Mouse (Mus musculus): Measurements from ENCODE around the gene Pcp2.
"Not testable (repeated sequence)": the region's sequence is repeated elsewhere in the genome, so short reads cannot be mapped to it uniquely, and the experiment has no call there.

Pcp2 gene

DNA sequence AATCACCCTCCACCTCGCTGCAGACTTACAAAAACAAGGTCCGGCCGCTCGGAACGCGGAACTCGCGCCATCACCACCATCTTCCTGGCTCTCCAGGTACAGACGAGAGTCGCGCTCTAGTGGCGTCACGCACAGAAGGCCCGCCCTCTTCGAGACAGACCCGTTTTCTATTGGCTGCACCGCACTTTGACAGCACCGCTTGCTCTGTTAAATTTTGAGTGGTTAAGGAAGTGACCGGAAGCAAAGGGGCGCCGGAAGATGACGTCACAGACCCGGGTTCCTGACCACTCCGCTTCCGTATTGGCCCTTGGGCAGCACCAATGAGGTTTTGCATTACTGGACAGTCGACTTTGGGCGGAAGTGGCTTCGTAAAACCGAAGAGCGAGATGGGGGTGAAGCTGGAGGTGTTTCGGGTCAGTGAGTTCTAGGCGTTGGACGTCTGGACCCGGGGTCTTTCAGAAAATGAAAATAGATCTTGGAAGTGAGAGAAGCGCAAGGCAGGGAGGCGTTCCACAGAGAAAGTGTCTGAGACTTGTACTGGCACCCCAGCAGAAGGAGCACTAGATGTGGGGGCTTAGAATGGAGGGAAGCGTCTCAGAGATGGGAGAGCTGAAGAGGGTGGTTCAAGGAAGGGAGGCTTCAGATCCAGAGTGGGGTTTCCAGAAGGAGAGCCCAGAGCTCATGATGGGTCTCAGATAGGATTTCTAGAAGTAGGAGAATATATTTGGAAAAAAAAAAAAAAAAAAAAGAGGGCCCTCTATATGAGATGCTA lies 4.0 kb downstream of the Pcp2 start, which contains the start of the genes Xab2 and Pet100:
Xab2 (minus strand) TSS at position 118 of the 772 bp plus-strand sequence.
Pet100 (plus strand) TSS at position 350 of the 772 bp plus-strand sequence.
- DNase-seq = peak; percentile 99

DNA sequence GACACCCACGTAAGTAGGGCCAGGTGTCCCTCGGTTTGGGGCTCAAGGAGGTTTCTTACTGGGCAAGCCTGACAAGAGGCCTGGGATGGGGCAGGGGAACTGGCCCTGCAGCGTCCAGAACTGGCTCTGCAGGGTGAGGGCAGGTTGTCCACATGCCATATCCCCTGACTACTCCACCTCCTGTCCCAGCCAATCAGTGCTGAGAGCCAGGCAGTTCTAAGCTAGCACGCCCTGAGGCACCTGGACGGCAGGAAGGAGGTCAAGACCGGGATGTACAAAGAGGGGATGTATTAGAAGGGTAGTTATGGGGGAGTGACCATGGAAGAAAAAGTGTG lies 15.6 kb downstream of the Pcp2 start:
- DNase-seq = no peak

DNA sequence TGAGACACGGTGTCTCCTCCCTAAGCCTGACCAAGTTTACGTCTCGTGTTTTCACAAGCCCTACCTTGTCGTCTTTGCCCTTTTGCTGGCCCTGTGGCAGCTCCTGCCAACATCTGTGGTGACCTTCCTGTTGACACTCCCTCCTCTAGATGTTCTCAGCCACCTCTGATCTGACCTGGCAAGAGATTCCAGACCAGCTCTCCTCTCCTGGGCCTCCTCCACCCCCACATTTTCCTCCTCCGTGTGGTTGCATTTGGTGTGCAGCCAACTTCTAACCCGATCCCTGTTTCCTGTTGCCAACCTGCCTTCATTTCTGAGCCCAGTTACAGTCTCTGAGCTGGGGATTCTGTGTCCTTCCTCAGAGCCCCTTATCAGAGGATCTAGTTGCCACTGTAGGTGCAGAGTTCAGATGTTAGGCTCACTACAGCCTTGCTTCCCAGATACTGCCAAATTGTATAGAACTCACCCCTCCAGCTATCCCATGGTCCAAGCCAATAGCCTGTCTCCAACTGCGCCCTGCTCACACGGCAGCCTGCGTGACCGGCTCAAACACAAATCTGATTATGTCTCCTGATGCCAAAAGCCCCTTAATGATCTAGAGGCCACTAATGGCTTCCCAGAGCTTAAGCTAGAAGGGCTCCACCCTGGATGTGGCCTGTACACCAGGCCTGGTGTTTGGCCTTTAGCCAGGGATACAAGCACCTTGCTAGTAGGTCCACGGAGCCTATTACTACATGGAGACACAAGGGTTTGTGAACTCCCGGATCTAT lies 16.1 kb downstream of the Pcp2 start:
- no peak for DNase-seq

DNA sequence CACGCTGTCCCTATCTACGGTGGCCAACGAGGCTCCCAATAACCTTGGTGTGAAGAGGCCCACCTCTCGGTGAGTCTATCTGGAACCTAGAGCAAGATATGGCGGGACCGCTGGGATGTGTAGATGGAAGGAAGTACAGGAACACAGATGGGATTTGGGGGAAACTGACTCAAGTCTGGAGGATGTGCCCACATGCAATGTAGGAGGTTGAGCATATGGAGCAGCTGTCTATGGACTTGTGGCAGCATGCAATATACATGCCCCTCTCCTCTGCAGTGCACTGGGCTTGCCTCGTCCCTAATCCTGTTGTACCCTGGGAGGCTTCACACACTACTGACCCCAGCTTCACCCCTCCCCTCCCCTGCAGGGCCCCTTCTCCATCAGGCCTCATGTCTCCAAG lies 17.5 kb downstream of the Pcp2 start:
- DNase-seq = no peak

DNA sequence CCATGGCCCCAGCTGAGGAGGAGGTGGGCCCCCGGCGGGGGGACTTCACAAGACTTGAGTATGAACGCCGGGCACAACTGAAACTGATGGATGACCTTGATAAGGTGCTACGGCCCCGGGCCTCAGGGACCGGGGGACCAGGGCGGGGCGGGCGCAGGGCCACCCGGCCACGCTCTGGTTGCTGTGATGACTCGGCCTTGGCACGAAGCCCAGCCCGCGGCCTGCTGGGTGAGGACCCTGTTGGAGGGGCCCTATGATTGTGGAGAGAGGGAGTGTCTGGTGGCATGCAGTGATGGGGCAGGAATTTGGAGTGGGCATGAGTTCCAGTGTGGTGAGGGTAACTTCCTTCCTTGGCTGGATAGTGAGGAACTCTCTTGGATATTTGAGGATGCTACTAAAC lies 18.8 kb downstream of the Pcp2 start:
- DNase-seq = peak in 1 of 2 experiments; percentile 45

DNA sequence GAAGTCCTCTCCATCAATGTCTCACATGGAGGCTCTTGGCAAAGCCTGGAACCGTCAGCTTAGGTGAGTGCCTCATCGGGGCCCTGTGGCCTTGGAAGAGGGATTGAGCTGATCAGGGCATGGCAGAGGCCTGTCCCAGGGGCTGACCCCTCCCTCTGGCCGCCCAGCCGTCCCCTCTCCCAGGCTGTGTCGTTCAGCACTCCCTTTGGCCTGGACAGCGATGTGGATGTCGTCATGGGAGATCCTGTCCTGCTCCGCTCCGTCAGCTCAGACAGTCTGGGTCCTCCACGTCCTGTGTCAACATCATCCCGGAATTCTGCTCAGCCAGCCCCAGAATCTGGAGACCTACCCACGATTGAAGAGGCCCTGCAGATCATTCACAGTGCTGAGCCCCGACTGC lies 21.9 kb downstream of the Pcp2 start:
- no peak for DNase-seq

DNA sequence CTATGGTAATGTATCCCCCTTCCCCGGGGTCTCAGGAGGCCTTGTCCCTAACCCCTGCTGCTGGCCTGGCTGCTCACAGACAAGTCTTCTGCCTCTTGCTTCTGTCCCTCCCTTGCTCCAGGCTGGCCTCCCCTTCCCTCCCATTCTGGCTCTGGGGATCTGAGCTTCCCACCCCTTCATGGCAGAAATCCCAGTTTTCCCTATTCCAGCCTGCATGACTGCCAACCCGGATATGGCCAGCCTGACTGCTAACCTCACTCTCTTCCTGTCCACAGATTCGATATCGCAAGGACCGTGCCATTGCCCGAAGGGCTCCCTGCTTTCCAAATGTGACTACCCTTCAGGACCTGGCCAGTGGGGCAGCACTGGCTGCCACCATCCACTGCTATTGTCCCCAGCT lies 24.9 kb downstream of the Pcp2 start:
- DNase-seq = peak; percentile 38 to 49

DNA sequence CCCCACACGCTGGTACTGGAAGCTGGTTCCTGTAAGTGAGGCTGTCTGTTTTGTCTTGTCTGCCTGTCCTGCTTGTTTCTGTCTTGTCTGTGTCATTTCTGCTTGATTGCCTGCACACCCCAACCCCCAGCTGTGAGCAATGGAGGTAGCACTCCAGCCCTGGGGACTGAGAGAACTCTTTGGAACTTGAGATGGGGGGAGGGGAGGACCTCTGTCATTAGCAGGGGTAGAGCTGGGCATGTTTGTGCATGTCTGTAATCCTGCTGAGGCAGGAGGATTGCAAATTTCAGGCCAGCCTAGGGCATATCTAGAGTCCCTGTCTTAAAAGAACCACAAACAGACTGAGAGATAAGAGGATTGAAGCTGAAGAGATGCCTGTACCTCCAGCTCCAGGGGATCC lies 26.1 kb downstream of the Pcp2 start:
- no peak for DNase-seq

DNA sequence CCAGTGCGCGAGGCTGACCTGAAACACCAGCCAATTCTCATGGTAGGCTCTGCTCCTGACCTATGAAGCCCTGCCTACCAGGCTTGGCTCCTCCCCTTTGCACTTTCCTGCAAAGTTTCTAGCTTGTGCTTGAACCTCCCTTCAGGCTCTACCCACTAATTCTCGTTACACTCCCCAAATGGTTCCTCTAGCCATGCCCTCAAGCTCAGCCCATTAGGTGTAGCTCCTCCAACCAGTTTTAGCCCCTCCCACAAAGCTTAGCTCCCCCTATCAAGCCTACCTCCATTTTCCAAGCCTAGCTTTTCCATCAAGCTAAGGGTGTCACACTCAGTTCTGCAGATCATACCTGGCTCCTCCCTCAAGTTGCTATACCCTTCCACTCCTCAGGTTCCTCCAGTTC lies 27.3 kb downstream of the Pcp2 start:
- no peak for DNase-seq

DNA sequence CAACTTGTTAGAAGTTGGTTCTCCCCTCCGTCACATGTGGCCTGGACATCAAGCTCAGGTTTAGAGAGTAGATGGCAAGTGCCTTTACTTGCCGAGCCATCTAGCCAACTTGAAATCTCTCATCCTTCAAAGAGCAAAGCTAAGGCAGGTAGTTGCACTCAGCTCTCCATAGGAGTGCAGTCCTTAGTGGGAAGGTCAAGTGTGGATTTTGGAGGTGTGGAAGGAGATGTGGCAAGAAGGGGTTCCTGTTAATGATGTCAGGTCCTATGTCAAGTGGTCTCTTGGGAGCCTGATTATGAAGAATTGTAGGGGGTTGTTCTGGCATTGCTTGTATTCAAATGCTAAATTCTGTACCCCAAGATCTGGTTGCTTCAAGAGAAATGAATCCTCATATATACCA lies 30.9 kb downstream of the Pcp2 start:
- DNase-seq = no peak

DNA sequence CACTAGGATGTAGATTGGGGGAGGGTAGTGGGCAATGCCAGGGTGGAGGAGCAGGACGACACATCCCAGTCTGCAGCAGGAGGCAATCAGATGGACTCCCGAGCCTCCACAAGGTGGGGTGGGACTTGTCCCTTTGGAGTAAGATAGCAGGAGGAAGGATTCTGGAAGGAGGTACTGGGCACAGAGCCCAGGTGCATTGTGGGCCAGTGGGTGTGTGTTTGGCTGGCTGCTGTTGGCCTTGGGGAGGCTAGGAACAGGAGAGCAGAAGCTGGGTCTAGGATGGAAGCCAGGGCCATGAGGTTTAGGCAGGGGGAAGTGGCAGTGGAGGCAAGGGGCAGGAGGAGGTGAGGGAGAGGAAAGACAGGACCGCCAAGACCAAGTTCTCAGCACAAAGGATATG lies 31.9 kb downstream of the Pcp2 start:
- DNase-seq = peak; percentile 70 to 80

DNA sequence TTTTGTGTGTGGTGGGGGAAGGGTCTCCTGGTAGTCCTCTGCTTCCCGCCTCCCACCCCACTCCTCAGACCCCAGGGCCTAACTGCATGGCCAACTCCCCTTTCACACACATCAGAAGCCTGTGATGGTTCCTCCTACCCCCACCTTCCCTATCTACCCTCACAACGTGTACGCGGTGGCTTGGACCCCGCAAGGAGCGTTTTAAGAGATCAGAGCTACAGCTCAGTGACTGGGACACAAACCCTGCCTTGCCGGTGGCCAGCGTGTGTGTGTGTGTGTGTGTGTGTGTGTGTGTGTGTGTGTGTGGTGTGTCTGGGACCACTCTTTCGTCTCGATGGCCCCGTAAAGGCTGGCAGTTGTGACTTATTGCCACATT lies 37.1 kb downstream of the Pcp2 start:
- peak in 1 of 2 experiments; percentile 57 for DNase-seq

DNA sequence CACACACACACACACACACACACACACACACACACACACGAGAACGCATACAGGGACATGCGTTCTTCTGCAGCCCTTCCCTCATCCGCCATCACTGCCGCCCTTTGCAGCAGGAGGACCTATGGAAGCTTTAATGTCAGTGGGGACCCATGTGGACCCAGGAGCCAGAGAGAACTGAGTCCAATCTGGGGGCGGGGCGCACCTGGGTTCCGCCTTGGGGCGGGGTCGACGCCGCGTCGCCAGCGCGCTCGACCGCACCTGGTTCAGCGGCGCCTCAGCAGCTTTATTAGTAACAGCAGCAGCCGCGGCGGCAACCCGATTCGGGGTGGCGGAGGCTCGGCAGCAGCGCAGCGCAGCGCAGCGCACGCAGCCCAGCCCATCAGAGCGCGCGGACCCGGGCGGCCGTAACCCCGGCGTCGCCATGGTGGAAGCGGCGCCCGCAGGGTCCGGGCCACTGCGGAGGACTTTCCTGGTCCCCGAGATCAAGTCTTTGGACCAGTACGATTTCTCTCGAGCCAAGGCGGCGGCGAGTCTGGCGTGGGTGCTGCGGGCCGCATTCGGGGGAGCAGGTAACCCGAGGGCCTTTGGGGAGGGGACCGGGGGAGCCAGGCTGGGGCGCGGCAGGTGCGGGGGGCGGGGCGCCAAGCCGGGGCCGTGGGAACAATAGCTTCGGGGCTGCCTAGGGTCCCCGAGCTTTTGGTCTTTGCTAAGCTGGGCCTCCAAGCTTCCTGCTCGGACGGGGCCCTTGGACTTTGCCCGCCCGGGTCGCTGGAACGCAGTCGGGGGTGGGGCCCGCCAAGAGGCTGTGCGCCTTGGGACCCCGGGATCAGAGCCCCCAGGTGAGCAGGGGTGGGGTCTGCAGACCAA lies 37.7 kb downstream of the Pcp2 start:
- peak; percentile 86 for DNase-seq

DNA sequence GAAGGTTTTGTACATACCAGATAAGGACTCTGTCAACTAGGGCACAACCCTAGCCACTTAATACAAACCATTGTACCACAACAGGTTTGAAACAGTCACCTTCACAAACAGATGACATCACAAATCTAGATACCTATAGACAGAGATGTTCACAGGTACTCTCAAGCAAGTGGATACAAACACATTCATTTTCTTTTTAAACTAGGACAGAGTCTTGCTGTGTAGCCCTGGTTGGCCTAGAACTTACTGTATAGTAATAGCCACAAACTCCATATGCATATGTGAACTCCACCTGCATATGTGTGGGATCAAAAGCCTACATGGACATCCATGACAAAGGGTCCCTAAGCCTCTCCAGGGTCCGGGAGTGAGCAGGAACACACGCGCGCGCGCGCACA lies 38.4 kb downstream of the Pcp2 start, which contains the start of gene Camsap3:
Camsap3 (plus strand) TSS at position 301 of the 398 bp plus-strand sequence.
- DNase-seq = no peak

DNA sequence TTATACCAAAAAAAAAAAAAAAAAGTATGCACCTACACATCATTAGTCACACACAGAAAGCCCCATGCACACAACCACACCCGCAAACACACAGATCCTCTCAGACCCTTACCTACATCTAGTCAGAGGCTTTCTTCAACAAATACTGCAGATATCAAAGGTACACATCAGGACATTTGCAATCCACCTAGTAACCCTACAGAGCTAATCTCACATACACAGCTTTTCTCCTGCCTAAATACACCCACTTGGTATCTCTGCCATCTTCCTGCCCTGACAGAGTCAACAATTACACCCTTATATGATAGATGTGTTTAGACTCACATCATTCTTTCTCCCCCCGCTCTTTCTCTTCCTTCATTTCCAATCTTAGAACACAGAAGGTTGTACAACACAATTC lies 38.9 kb downstream of the Pcp2 start:
- no peak for DNase-seq

DNA sequence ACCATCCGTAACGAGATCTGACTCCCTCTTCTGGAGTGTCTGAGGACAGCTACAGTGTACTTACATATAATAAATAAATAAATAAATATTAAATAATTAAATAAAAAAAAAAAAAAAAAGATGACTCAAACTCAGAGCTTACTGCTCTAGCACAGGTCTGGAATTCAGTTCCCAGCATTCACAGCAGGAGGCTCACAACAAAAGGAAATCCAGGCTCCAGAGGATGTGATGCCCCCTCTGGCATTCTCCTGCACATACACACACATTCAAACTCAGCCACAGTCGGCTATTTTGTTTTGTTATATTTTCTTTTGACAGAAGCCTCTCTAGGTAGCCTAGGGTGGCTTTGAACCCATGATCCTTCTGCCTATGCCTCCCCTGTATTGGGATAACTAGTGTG lies 43.4 kb downstream of the Pcp2 start:
- DNase-seq = not testable (repeated sequence)

DNA sequence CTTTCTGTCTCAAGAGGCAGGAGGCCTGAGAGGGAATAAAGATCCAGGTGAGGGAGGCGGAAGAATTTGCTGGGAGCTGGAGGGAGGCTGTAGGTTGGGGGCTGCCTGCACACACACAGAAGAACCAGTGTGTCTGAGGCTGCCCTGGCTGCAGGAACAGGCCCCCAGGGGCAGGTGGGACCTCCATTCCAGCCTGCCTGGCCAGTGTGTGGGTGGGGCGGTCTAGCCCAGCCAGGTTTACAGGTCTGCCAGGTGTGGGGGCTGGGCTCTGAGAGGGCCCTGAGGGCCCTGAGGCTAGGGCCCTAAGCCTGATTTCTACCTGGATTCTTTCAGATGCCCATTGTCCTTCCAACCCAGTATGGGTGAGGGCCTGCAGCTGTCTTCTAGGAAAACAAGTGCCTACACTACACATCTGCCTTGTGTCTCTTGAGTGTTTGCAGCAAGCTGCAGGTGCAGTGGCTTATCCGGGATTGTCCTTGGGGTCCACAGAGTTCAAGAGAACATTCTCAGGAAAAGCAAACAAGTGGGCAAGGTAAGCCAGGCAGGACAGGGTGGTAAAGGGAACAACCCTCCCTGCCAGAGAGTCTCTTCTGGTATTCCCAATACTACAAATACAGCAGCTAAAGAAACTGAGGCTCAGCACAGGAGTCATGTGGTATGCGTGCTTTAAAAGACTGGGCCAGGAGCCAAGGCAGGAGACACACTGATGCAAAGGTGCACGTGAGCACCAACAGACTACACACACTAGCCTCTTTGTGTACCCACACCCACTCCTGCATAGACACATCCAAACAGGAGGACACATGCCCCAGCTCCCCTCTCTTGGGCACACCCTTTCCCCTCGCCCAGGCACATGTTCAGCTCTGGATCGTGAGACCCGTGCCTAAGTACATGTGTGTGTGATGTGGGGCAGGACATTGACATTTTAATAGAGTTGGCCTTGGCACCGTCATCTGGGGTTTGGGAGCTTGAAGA lies 45.7 kb downstream of the Pcp2 start:
- no peak for DNase-seq

DNA sequence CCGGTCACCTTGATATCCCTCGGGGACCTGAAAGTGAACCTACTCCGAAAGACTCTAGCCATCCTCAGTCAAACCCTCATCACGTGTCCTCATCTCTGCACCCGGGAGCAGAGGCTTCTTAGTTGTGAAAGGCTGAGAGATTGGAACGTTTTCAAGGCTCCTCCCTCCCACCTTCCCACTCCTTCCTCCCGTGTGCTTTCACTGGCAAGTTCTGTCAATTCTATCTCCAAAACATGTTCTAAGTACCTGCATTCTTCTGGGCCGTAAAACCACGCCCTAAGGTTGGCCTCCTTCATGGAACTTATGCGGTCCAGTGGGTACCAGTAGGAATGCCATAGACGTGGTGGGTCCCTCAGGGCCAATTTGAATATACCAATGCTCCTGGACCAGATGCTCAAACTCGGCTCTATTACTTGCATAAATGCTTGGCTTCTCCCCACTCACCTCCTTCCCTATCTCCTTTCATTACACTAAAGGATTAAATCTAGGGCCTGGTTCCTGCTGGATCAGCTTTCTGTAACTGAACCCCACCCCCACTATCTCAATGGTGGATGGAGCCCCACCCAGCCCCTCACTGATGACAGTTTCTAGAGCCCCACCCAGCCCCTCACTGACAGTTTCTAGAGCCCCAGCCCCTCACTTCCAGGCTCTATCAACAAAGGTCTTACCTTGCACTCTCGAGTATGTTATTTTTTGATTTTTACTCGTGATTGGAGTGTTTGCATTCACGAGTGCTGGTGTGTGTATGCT lies 49.0 kb downstream of the Pcp2 start:
- no peak for DNase-seq

DNA sequence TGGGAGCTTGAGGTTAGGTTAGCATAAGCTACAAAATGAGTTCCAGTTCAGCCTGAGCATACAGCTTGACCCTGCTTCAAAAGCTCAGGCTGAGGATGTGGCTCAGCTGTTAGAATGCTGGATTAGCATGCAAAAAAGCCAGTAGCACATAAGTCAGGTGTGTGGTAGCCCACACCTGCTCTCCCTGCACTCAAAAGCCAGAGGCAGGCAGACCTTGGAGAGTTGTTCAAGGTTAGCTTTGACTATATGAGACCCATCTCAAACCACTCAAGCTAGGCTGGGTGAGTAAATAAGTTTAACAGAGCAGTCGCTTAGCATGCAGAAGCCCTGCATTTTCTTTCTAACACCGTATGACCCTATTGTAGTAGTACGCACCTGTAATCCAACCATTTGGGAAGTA lies 50.8 kb downstream of the Pcp2 start:
- DNase-seq = no peak
